Mouse (Mus musculus) hindbrain, embryonic 15.5 days (tissue): ENCODE measurements at regions not wholly inside any gene's neighbourhood (a gene's known extent, or its start where the extent isn't known, plus 50 kb on each side); places are given as distances from the start of the nearest gene placed in this dataset.
A peak's percentile ranks its signal among the peaks of the same experiment; 100 is the strongest.

Experiments
- ATAC-seq: fragments of 200-750 bp; cut with Nextera tagmentation; 2 replicates; pipeline ENCODE4 v1.8.0; 2017; ENCODE audit warnings: low read depth, moderate number of reproducible peaks, moderate TSS enrichment; ENCODE audit not compliant: low FRiP score
- H3K27ac ChIP-seq: fragments of 300-500 bp; sonication (generic); replicated peaks from 2 replicates; pipeline ENCODE4 v1.5.1; 2015; ENCODE audit warnings: mild to moderate bottlenecking, inconsistent platforms
- H3K27me3 ChIP-seq: fragments of 300-500 bp; sonication (generic); 2 replicates; pipeline ENCODE4 v1.6.1; 2015; ENCODE audit warnings: control low read depth, inconsistent platforms
- H3K36me3 ChIP-seq: fragments of 300-500 bp; sonication (generic); 2 replicates; pipeline ENCODE4 v1.6.1; 2015; ENCODE audit warnings: control low read depth, inconsistent platforms
- H3K4me1 ChIP-seq: fragments of 300-500 bp; sonication (generic); replicated peaks from 2 replicates; pipeline ENCODE4 v1.6.1; 2015; ENCODE audit warnings: control low read depth, inconsistent platforms
- H3K4me2 ChIP-seq: fragments of 300-500 bp; sonication (generic); 2 replicates; pipeline ENCODE4 v1.6.1; 2015; ENCODE audit warnings: moderate library complexity, mild to moderate bottlenecking, inconsistent platforms
- H3K4me3 ChIP-seq: fragments of 300-500 bp; sonication (generic); 2 replicates; pipeline ENCODE4 v1.5.1; 2015; ENCODE audit warnings: mild to moderate bottlenecking, inconsistent platforms
- H3K9ac ChIP-seq: fragments of 300-500 bp; sonication (generic); 2 replicates; pipeline ENCODE4 v1.6.1; 2015; ENCODE audit warnings: inconsistent platforms
- H3K9me3 ChIP-seq: fragments of 300-500 bp; sonication (generic); 2 replicates; pipeline ENCODE4 v1.6.1; 2016; ENCODE audit warnings: control low read depth, inconsistent platforms
- WGBS: fragments of 180-500 bp; shearing (Covaris S2); methylation state at CpG from one replicate; pipeline ENCODE4 v1.1.7; 2015; 5-methylcytosine and 5-hydroxymethylcytosine counted together

DNA sequence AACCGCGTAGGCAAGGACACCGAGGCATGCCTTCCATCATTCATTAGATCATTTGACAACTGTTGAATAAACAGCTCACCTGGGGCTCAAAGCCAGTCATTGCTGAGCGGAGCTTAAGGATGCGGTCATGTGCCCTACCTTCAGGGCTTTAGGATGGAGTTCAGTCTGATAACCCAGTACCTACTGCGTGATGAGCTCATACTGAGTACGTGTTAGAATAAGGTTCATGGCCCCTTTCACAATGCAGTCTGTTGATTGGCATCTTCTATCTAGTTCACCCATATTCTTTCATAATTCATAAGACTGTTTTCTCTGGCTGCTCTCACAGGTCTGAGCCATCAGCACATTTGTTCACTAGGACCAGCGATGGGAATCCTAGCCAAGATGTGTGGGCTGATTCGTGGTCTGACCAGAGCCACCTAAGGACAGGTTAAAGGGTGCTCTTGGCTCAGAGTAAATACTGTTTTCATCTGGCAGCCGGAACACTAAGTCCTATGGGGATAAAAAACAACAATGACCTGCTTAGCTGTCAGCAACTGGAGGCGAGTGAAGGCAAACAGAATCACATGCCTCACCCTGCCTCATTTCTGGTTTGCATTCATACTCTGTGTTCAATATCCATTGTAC lies 71.4 kb upstream of the Elovl5 start:
- Histone ChIP-seq H3K4me2 (no peak overlapping the region), H3K27ac (no peak overlapping the region), H3K36me3 (no peaks in the 10 kb centered on the region), H3K4me1 (no peaks in the 10 kb centered on the region), H3K27me3 (no peaks in the 10 kb centered on the region), H3K4me3 (no peak overlapping the region), H3K9ac (no peak overlapping the region), H3K9me3 (no peaks in the 10 kb centered on the region)
- no peak for ATAC-seq
- 90% methylated on average over 11 of the region's 11 CpGs for WGBS

DNA sequence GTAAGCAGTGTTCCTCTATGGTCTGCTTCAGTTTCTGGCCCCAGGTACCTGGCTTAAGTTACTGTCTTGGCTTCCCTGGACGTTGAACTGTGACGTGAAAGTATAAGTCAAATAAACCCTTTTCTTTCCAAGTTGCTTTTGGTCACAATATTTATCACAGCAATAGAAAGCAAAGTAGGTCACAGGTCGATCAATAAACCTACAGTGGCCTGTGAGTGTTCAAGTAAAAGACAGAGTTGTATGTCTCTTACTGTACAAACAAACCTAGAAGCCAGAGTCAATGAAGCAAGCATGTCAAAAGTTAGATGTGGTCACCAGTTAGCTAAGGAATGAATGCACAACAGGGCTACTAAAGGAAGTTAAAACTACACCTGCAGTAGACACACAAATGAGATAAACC lies 68.6 kb upstream of the Elovl5 start:
- ATAC-seq: no peak
- Histone ChIP-seq H3K4me2 (no peak overlapping the region), H3K4me1 (no peaks in the 10 kb centered on the region), H3K9me3 (no peaks in the 10 kb centered on the region), H3K9ac (no peak overlapping the region), H3K4me3 (no peak overlapping the region), H3K27me3 (no peaks in the 10 kb centered on the region), H3K27ac (no peak overlapping the region), H3K36me3 (no peaks in the 10 kb centered on the region)
- WGBS: 92% methylated on average over 3 of the region's 3 CpGs

DNA sequence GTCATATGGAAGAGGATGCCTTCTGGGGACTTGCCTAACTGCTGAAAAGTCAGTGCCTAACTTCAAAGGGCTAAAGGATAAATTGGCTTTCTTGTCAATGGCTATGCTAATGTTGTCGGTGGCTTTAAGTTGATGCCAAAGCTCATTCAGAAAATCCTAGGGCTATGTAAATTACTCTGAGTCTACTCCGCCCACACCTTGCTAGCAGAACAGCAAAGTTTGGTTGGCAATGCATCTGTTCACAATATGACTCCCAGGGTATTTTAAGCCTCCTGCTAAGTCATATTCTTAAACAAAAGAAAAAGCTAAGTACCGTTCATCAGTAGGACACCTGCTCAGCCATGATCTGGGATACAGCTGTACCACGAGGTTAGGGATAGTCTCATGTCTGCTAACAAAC lies 67.8 kb upstream of the Elovl5 start:
- whole genome bisulfite sequencing: 60% methylated on average over 4 of the region's 4 CpGs
- no peak overlapping the region for H3K4me2 ChIP-seq
- ATAC-seq: no peak
- no peaks in the 10 kb centered on the region for H3K9me3 ChIP-seq
- no peak overlapping the region for H3K4me3 ChIP-seq
- no peak overlapping the region for H3K9ac ChIP-seq
- no peak overlapping the region for H3K27ac ChIP-seq
- no peaks in the 10 kb centered on the region for H3K4me1 ChIP-seq
- H3K27me3 ChIP-seq: no peaks in the 10 kb centered on the region
- no peaks in the 10 kb centered on the region for H3K36me3 ChIP-seq

DNA sequence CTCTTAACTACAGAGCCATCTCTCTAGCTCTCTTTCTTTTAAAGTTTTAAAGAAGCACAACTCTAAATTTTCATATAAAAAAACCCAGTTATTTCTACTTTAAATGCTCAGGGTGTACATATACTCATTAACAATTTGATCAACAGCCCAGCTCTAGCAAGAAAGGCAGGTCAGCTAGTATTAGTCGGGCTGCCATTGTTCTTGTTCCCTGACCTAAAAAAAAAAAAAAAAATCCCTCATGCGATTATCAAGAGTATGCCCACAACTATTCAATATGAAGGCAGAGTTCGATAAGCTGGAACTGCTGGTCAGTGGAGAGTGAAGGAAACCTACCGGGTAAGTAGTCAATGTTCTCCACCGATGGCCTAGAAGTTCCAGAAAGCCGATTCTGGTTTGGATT lies 65.8 kb upstream of the Elovl5 start:
- Histone ChIP-seq H3K4me2 (no peak overlapping the region), H3K36me3 (no peaks in the 10 kb centered on the region), H3K4me1 (no peaks in the 10 kb centered on the region), H3K27me3 (no peaks in the 10 kb centered on the region), H3K9me3 (no peaks in the 10 kb centered on the region), H3K27ac (no peak overlapping the region), H3K9ac (no peak overlapping the region), H3K4me3 (no peak overlapping the region)
- ATAC-seq: no peak
- WGBS: 71% methylated on average over 6 of the region's 6 CpGs

DNA sequence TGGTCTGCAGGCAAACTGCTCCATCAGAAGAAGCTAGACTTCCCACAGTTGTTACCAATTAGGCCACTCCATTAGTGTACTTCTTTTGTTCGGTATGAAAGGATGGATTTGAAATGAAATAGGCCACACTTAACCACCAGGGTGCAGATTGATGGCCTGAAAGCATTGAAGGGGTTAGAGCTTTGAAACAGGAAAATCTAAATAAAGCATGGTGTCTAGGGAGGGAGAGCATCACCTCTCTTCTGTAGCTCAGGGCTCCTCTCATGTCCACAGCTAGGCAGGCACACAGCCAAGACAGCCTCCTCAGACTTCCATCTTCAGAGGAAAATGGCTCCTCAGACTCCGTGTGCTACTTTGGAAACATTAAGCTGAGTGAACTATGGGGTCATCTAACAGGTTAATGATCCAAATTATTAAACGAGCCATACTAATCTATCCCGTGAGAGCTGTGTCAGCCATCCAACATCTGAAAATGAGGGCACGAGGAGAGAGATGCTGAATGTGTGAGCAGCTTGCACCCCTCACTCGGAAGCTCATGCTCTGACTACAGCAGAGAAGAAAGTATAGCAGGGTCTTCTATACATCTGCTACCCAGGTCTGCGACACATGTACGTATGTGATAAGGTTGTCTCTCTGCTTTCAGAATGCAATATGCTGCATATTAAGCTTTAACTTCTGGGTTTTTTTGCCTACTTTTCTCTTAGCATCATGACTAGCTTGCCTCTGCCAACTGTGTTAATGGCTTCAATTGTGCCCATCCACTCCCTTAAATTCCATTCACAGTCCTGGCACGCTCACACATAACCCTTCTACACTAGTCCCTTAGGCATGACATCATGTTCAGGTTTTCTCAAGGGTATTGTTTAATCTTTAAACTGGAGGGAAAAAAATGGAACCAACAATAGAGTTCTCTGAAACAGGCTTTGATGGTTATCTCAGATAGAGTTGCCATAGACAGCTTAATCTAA lies 59.8 kb upstream of the Elovl5 start:
- H3K4me3 ChIP-seq: no peak overlapping the region
- H3K4me1 ChIP-seq: no peaks in the 10 kb centered on the region
- H3K4me2 ChIP-seq: no peak overlapping the region
- ATAC-seq: peak; percentile 69; the same call in 1 of the 2 replicates
- WGBS: 66% methylated on average over 9 of the region's 9 CpGs
- H3K9me3 ChIP-seq: no peaks in the 10 kb centered on the region
- no peak overlapping the region for H3K9ac ChIP-seq
- H3K27ac ChIP-seq: no peak overlapping the region
- H3K36me3 ChIP-seq: no peaks in the 10 kb centered on the region
- H3K27me3 ChIP-seq: no peaks in the 10 kb centered on the region

DNA sequence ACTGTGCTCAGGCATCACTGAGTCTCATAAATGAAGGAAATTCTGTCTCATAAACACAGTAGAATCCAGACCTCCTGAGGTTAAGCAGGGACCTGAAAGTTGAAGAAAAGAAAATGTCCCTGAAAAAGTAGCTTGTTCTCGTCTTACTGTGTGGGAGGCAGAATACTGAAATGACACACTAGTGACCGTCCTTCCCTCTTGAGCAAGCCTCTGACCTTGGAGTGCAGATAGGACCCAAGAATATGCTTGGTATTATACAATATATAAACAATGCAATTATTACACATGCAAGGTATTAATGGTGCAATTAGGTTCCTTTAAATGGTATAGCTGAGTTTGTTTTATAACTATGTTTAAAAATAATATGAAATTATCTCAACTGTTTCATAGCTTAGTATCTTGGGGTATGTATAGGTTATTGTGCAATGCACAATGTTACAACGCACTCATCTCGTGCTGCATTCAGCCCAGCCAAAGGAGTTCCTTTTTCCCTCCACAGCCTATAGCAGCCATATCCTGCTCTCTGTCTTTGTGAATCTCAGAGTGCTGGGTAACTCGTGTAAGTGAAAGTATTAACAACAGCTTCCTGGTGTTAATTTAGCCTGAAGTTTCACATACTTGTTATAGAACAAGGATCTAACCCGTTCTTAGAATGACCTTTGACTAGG lies 58.9 kb upstream of the Elovl5 start:
- Histone ChIP-seq H3K4me1 (no peaks in the 10 kb centered on the region), H3K4me2 (no peak overlapping the region), H3K27ac (no peak overlapping the region), H3K4me3 (no peak overlapping the region), H3K9ac (no peak overlapping the region), H3K9me3 (no peaks in the 10 kb centered on the region), H3K27me3 (no peaks in the 10 kb centered on the region), H3K36me3 (no peaks in the 10 kb centered on the region)
- ATAC-seq: no peak
- 77% methylated on average over 6 of the region's 6 CpGs for WGBS
